Mouse (Mus musculus): ENCODE measurements at regions not wholly inside any gene's neighbourhood (a gene's known extent, or its start where the extent isn't known, plus 50 kb on each side); places are given as distances from the start of the nearest gene placed in this dataset.

DNA sequence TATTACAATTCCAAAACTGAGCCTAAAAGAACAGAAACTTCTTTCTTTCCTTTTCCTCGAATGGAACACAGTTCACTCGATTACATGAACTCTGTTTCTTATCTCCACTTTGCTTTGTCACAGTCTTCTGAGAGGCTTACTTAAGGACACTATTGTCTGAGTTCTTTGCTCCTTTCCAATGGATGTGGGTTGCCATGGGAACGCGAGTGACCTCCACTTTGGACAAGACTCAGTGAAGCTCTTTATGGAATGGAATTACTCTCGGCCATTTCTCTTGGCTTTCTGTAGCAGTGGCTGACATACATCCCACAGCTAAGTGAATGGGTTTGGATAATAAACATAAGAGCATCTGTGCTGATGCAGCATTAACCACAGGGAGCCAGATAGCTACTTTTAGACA is 167.9 kb upstream of the Syndig1 start:
- H3K36me3 ChIP-seq (replicated peaks; ENCODE audit: control insufficient read depth, insufficient read depth, low read depth, low read length): no peaks in the 10 kb centered on the region
- WGBS: 59% methylated on average over 5 of the region's 5 CpGs
- H3K4me1 ChIP-seq (ENCODE audit: control insufficient read depth, insufficient read depth, low read length): no peaks in the 10 kb centered on the region
- H3K9me3 ChIP-seq (replicated peaks; ENCODE audit: control insufficient read depth, low read length): no peaks in the 10 kb centered on the region
- H3K4me3 ChIP-seq (ENCODE audit: low read depth, low read length): no peak overlapping the region
- DNase-seq (ENCODE audit: low spot score) (no peak), ATAC-seq (replicated peaks; ENCODE audit: insufficient number of reproducible peaks, low FRiP score, low TSS enrichment, low read depth) (no peak)
- H3K4me2 ChIP-seq (ENCODE audit: low read depth, low read length): no peak overlapping the region
- H3K27me3 ChIP-seq (ENCODE audit: control insufficient read depth, insufficient read depth, low read length): no peaks in the 10 kb centered on the region
- H3K27ac ChIP-seq (replicated peaks; ENCODE audit: low read depth, low read length): no peak overlapping the region
- no peak overlapping the region for H3K9ac ChIP-seq (replicated peaks; ENCODE audit: low read length)

DNA sequence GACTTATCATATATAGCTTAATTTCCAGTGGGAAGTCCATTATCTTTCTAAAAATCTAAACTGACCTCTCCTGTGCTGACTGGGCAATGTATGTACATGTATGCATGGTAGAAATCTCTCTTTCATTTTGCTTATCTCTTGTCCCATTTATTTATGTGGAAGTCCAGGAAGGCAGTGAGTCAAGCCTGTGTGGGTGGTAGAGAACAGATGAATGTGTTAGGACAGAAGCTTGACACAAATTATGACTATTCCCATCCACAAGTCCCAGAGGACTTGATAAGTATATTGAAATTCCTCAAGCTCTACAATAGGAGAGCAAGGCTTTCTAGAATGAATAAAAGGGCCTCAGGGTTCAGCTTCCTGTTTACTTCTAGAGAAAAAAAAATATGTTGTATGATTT is 164.6 kb upstream of the Syndig1 start:
- DNase-seq (ENCODE audit: low spot score) (no peak), ATAC-seq (replicated peaks; ENCODE audit: insufficient number of reproducible peaks, low FRiP score, low TSS enrichment, low read depth) (no peak)
- no peak overlapping the region for H3K4me2 ChIP-seq (ENCODE audit: low read depth, low read length)
- no peaks in the 10 kb centered on the region for H3K27me3 ChIP-seq (ENCODE audit: control insufficient read depth, insufficient read depth, low read length)
- H3K9me3 ChIP-seq (replicated peaks; ENCODE audit: control insufficient read depth, low read length): no peaks in the 10 kb centered on the region
- no peaks in the 10 kb centered on the region for H3K36me3 ChIP-seq (replicated peaks; ENCODE audit: control insufficient read depth, insufficient read depth, low read depth, low read length)
- H3K9ac ChIP-seq (replicated peaks; ENCODE audit: low read length): no peak overlapping the region
- H3K4me1 ChIP-seq (ENCODE audit: control insufficient read depth, insufficient read depth, low read length): no peaks in the 10 kb centered on the region
- H3K4me3 ChIP-seq (ENCODE audit: low read depth, low read length): no peak overlapping the region
- no peak overlapping the region for H3K27ac ChIP-seq (replicated peaks; ENCODE audit: low read depth, low read length)

DNA sequence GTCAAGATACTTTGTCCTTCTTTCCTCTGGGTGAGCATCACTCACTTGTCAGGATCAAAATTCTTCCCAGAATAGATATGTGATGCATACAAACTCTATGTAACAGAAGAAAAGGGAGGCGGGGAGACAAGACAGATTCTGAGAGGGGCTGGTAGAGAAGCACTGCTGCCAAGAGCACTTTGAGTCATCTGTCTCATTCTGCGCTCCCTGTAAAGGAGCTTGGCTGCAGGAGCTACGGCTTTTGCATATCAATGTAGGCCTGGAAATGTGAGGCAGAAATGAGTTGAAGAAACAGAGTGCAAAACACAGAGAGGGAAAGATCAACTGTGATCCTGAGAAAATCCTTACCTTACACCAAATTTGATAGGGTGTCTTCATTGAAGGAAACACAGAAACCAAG is 162.6 kb upstream of the Syndig1 start:
- DNase-seq (ENCODE audit: low spot score) (no peak), ATAC-seq (replicated peaks; ENCODE audit: insufficient number of reproducible peaks, low FRiP score, low TSS enrichment, low read depth) (no peak)
- H3K4me1 ChIP-seq (ENCODE audit: control insufficient read depth, insufficient read depth, low read length): no peaks in the 10 kb centered on the region
- H3K4me2 ChIP-seq (ENCODE audit: low read depth, low read length): no peak overlapping the region
- H3K9ac ChIP-seq (replicated peaks; ENCODE audit: low read length): no peak overlapping the region
- H3K36me3 ChIP-seq (replicated peaks; ENCODE audit: control insufficient read depth, insufficient read depth, low read depth, low read length): no peaks in the 10 kb centered on the region
- WGBS: 84% methylated on average over 3 of the region's 3 CpGs
- H3K4me3 ChIP-seq (ENCODE audit: low read depth, low read length): no peak overlapping the region
- H3K27me3 ChIP-seq (ENCODE audit: control insufficient read depth, insufficient read depth, low read length): no peaks in the 10 kb centered on the region
- H3K9me3 ChIP-seq (replicated peaks; ENCODE audit: control insufficient read depth, low read length): no peaks in the 10 kb centered on the region
- no peak overlapping the region for H3K27ac ChIP-seq (replicated peaks; ENCODE audit: low read depth, low read length)

DNA sequence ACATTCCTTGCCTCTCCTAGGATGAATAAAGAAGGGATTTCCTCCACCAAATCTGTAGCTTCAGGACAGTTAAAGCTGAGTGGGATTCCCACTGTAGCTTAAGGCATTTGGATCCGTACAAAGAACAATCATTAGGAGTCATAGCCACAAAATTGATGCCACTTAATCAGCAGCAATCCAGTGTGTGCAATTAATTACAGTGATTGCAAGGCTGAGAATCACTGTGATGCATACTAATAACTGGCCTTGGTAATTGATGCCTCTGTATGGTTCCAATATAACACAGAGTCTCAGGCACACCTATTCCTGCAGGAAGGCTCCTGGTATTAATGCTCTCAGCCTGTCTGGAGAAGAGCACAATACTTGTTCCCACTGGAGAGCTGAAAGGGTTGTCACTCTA is 157.1 kb upstream of the Syndig1 start:
- Histone ChIP-seq H3K9ac (replicated peaks; ENCODE audit: low read length) (no peak overlapping the region), H3K4me1 (ENCODE audit: control insufficient read depth, insufficient read depth, low read length) (no peaks in the 10 kb centered on the region), H3K36me3 (replicated peaks; ENCODE audit: control insufficient read depth, insufficient read depth, low read depth, low read length) (no peaks in the 10 kb centered on the region), H3K9me3 (replicated peaks; ENCODE audit: control insufficient read depth, low read length) (no peaks in the 10 kb centered on the region), H3K4me3 (ENCODE audit: low read depth, low read length) (no peak overlapping the region), H3K27me3 (ENCODE audit: control insufficient read depth, insufficient read depth, low read length) (no peaks in the 10 kb centered on the region), H3K27ac (replicated peaks; ENCODE audit: low read depth, low read length) (no peak overlapping the region), H3K4me2 (ENCODE audit: low read depth, low read length) (no peak overlapping the region)
- 68% methylated on average over 1 of the region's 1 CpGs for WGBS
- ATAC-seq (replicated peaks; ENCODE audit: insufficient number of reproducible peaks, low FRiP score, low TSS enrichment, low read depth) (no peak), DNase-seq (ENCODE audit: low spot score) (no peak)

DNA sequence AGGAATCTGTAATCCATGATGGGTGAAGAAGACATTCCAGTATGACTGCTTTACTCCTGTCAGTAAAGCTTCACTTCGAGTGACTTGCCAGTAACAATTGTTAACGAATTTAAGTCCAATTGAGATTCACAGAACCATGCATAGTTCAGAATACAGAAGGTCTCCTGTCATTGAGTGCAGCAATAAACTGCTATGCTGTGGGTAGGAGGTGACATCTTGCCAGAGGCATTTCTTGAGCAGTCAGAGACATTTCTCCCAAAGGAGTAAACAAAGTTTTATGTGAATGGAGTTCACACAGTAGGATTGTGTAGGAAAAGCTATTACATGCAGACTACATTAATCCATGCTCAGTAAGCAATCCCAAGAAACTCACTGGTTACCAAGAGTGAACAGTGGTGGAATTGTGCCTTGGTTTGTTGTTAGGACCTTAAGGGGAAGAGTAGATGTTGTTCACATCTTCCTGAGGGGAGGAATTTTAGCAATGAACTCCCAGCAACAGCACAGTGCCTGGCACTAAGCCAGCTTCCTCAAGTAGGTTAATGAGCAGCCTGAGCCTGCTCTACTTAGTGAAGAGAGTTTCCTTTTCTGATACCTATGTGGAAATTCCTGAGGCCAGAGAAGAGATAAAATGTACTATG is 149.1 kb upstream of the Syndig1 start:
- no peak for ATAC-seq (replicated peaks; ENCODE audit: insufficient number of reproducible peaks, low FRiP score, low TSS enrichment, low read depth)
- 68% methylated on average over 2 of the region's 2 CpGs for WGBS
- DNase-seq (ENCODE audit: low spot score): no peak
- Histone ChIP-seq H3K4me2 (ENCODE audit: low read depth, low read length) (no peak overlapping the region), H3K27ac (replicated peaks; ENCODE audit: low read depth, low read length) (no peak overlapping the region), H3K9me3 (replicated peaks; ENCODE audit: control insufficient read depth, low read length) (no peaks in the 10 kb centered on the region), H3K36me3 (replicated peaks; ENCODE audit: control insufficient read depth, insufficient read depth, low read depth, low read length) (no peaks in the 10 kb centered on the region), H3K27me3 (ENCODE audit: control insufficient read depth, insufficient read depth, low read length) (no peaks in the 10 kb centered on the region), H3K9ac (replicated peaks; ENCODE audit: low read length) (no peak overlapping the region), H3K4me3 (ENCODE audit: low read depth, low read length) (no peak overlapping the region), H3K4me1 (ENCODE audit: control insufficient read depth, insufficient read depth, low read length) (no peaks in the 10 kb centered on the region)

DNA sequence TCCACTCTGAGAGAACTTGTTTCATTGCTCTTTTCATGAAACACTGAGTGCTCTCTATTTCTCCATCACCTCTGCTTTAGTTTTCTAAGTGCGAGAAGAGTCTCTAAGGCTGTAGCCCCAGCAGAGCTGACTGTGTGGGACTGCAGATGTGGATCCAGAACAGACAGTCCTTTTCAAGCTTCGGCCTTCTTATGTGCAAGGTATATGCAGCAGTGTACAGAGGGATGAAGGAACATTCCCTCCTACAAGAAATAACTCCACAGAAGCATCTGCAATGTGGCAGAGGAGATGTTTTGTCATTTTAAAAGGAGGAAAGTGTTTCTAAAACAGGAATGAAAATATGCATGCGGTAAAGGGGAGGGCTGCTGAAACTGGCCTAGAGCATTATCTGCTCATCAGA is 106.7 kb upstream of the Syndig1 start:
- Histone ChIP-seq H3K4me2 (ENCODE audit: low read depth, low read length) (no peak overlapping the region), H3K4me1 (ENCODE audit: control insufficient read depth, insufficient read depth, low read length) (no peaks in the 10 kb centered on the region), H3K27me3 (ENCODE audit: control insufficient read depth, insufficient read depth, low read length) (no peaks in the 10 kb centered on the region), H3K9me3 (replicated peaks; ENCODE audit: control insufficient read depth, low read length) (no peaks in the 10 kb centered on the region), H3K27ac (replicated peaks; ENCODE audit: low read depth, low read length) (no peak overlapping the region), H3K36me3 (replicated peaks; ENCODE audit: control insufficient read depth, insufficient read depth, low read depth, low read length) (no peaks in the 10 kb centered on the region), H3K9ac (replicated peaks; ENCODE audit: low read length) (no peak overlapping the region), H3K4me3 (ENCODE audit: low read depth, low read length) (no peak overlapping the region)
- no peak for DNase-seq (ENCODE audit: low spot score)
- ATAC-seq (replicated peaks; ENCODE audit: insufficient number of reproducible peaks, low FRiP score, low TSS enrichment, low read depth): no peak
- 91% methylated on average over 3 of the region's 3 CpGs for WGBS

DNA sequence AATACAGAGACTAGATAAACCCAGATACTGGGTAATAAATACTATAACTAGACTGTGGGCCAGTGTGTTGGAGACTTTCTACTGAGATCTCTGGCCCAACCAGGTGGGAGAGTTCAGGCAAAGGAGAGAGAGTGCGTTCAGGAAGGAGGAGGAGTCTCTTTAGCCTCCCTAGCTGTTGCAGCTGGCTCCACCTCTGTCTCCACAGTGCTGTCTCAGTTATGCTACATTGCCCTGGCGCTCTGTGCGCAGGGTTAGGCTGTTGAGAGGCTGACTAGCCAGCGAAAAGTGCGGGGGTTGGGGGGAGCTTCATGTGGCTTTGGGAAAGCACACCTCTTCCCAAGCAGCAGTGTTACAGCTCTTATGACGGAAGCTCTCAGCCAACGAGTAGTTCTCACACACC is 104.7 kb upstream of the Syndig1 start:
- Histone ChIP-seq H3K4me2 (ENCODE audit: low read depth, low read length) (no peak overlapping the region), H3K4me3 (ENCODE audit: low read depth, low read length) (no peak overlapping the region), H3K27me3 (ENCODE audit: control insufficient read depth, insufficient read depth, low read length) (no peaks in the 10 kb centered on the region), H3K27ac (replicated peaks; ENCODE audit: low read depth, low read length) (no peak overlapping the region), H3K4me1 (ENCODE audit: control insufficient read depth, insufficient read depth, low read length) (no peaks in the 10 kb centered on the region), H3K9me3 (replicated peaks; ENCODE audit: control insufficient read depth, low read length) (no peaks in the 10 kb centered on the region), H3K36me3 (replicated peaks; ENCODE audit: control insufficient read depth, insufficient read depth, low read depth, low read length) (no peaks in the 10 kb centered on the region), H3K9ac (replicated peaks; ENCODE audit: low read length) (no peak overlapping the region)
- no peak for DNase-seq (ENCODE audit: low spot score)
- no peak for ATAC-seq (replicated peaks; ENCODE audit: insufficient number of reproducible peaks, low FRiP score, low TSS enrichment, low read depth)
- WGBS: 20% methylated on average over 7 of the region's 7 CpGs

DNA sequence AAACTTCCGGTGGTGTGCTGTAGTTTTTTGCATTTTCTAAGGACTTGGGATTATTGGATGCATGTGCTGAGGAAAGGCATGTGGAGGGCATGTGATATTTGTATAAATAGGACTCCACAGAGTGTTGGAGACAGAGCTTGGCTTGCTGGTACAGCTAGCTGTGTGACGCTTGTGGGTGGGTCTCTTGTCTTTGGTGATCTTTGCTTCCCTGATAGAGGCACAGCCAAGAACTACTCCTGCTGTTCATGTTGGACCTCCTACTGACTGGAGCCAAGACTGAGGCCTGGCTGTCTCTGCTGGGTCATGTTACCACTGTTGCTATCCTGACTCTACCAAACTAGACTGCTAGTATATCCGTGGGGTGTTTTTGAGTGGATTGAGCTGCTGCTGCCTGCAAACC is 103.1 kb upstream of the Syndig1 start:
- ATAC-seq (replicated peaks; ENCODE audit: insufficient number of reproducible peaks, low FRiP score, low TSS enrichment, low read depth) (no peak), DNase-seq (ENCODE audit: low spot score) (no peak)
- whole genome bisulfite sequencing: 78% methylated on average over 3 of the region's 3 CpGs
- no peak overlapping the region for H3K4me2 ChIP-seq (ENCODE audit: low read depth, low read length)
- no peak overlapping the region for H3K27ac ChIP-seq (replicated peaks; ENCODE audit: low read depth, low read length)
- no peaks in the 10 kb centered on the region for H3K36me3 ChIP-seq (replicated peaks; ENCODE audit: control insufficient read depth, insufficient read depth, low read depth, low read length)
- no peak overlapping the region for H3K4me3 ChIP-seq (ENCODE audit: low read depth, low read length)
- H3K27me3 ChIP-seq (ENCODE audit: control insufficient read depth, insufficient read depth, low read length): no peaks in the 10 kb centered on the region
- no peak overlapping the region for H3K9ac ChIP-seq (replicated peaks; ENCODE audit: low read length)
- H3K4me1 ChIP-seq (ENCODE audit: control insufficient read depth, insufficient read depth, low read length): no peaks in the 10 kb centered on the region
- no peaks in the 10 kb centered on the region for H3K9me3 ChIP-seq (replicated peaks; ENCODE audit: control insufficient read depth, low read length)
